Mouse (Mus musculus) heart, postnatal 36 days (tissue): ENCODE data around the gene Carnmt1. TPM values are rescaled to one million over a fixed set of nuclear protein-coding genes. Genes with fewer than 3 reads are reported as not detected.
A peak's percentile ranks its signal among the peaks of the same experiment; 100 is the strongest.

ENCODE experiments used
- DNase-seq, 2 experiments: peaks; one replicate each; pipeline ENCODE4 v3.0.0; 2021 to 2022
- intact Hi-C: fragments of 180-260 bp; cut with DNase I; formaldehyde crosslinking; loops from one replicate; pipeline ENCODE4 v1.15.1; 2025
- total RNA-seq, 2 experiments: library from RNA; stranded (reverse); gene quantifications; 2 replicates each; pipeline ENCODE4 v1.2.3; 2021

The Carnmt1 gene
- total RNA-seq, 2 experiments from 2014 or later = 32.2 to 35.5 TPM

DNA sequence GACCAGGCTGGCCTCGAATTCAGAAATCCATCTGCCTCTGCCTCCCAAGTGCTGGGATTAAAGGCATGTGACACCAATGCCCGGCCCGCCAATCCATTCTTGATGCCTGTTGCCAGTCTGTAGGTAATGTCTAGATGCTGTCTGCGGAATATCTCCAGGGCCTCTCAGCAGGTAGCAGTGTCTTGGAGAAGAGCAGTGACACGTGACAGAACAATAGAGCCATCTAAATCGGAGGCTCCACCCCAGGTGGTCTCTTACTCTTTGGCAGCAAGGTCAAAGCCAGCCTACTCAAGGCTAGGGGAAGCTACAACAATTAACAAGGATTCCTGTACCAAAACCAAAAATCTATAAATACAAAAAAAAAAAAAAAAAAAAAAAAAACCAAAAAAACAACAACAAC lies 40.3 kb downstream of the Carnmt1 start:
- DNase-seq = no peak
- intact Hi-C loops = loop anchor here (5.0 kb wide), 1 partner anchor 69 kb away; no protein-coding TSS in a partner anchor

DNA sequence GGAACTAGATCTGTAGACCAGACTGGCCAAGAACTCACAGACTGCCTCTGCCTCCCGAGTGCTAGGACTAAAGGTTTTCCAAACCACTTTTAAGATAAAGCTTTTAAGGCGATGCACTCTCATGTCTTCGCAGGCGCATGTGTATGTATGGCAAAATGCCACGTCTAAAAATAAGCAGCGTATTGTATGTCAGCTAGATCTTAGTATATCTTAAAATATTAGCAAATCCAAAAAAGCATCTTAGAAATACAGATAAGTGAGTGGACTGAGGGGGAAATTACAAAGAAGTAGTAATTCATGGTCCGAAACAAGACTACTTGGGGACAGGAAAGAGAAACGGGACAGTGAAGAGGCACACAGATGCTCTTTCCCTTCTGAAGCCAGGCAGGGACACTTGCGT lies 41.0 kb downstream of the Carnmt1 start:
- DNase-seq = no peak
- intact Hi-C loops = loop anchor here (5.0 kb wide), 1 partner anchor 69 kb away; no protein-coding TSS in a partner anchor

DNA sequence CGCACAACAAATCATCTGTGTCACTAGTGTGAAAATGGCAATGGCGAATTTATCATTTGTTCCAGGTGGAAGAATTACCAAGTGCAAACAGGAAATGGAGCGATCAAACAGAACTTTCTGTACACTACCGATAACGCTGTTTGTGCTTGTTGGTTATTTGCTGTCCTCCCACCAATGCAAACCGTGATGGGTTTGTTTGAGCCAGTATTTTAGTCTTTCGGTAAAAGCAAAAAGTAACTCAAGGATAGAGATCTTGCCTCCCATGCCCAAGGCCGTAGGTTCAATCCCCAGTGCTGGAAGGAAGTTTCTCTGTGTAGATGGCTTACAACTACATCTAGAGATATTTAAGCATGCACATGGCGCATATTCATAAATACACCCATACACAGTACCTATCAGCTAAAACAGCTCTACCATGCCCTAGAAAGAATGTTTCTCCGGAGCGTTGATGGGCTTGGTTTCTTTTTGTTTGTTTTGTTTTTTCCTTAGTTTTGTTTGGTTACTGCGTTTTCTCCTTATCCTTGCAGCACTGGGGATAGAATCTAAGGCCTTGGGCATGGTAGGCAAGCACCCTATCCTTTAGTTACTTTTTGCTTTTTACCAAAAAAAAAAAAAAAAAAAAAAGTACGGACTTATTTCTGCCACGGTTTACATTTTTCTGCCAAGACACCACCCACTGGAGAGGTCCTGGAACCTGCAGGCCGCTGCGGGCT lies 41.7 kb downstream of the Carnmt1 start:
- DNase-seq = no peak
- intact Hi-C loops = loop anchor here (5.0 kb wide), 1 partner anchor 70 kb away; no protein-coding TSS in a partner anchor

DNA sequence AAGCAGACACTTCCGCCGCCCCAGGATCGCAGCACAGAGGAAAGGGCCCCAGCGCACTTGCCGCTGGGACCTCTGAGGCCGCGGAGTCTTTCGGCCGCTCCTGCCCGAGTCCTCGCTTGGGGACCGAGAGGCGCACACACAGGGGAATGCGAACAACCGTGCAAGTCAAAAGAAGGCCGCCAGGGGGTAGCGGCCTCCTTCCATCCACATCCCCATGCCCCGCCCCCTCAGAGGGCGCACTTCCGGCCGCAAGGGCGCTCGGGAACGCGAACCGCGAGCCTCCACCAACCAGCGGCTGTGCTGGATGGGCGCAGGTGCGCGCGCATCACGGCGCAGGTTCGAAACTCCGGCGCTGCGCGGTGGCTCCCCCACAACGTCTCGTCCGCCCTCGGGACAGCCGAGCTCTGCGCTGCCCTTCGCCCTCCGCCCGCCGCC lies 42.3 kb downstream of the Carnmt1 start, which contains the start of gene D030056L22Rik:
Gene D030056L22Rik (plus strand): TSS at position 328 of the 435 bp plus-strand sequence.
- peak; percentile 98 for DNase-seq
- intact Hi-C loops = loop anchor here (5.0 kb wide), 1 partner anchor 71 kb away; no protein-coding TSS in a partner anchor

DNA sequence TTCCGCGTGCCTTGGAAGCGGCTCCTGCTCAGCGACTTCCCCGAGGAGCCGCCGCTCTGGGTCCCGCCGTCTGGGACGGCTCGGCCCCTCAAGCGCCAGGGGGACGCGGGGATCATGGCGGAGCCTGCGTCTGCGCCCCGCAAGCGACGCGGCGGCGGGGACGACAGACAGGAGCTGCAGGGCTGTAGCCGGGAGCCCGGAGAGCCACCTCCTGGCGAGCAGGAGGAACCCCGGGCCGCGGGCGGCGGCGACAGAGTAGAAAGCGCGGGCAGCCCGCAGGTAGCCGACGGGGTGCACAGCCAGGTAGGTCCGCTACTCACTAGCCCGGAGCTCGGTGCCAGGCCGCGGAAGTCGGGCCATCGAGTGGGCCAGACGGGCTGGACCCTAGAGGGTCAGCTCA lies 42.8 kb downstream of the Carnmt1 start:
- peak in 1 of 2 experiments; percentile 43 for DNase-seq
- intact Hi-C loops = loop anchor here (5.0 kb wide), 1 partner anchor 71 kb away; no protein-coding TSS in a partner anchor

DNA sequence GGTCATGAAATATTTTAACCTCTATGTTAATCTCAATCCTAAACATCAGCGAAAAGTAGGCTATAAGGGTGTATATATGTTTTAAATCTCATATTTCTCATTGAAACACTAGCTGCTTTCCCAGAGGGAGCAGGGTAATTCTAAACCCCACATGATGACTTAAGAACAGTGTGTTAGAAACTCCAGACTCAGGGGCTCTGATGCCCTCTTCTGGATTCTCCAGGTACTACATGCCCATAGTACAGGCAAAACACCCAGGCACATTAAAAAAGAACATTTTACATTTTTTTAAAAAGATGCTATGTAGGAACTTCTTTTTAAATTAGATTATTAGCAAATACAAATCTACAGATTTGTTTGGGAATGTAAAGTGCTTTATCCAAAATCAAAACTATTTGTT lies 45.8 kb downstream of the Carnmt1 start:
- DNase-seq = peak; percentile 66 to 74
- intact Hi-C loops = loop anchor here (5.0 kb wide), 1 partner anchor 116 kb away; no protein-coding TSS in a partner anchor

DNA sequence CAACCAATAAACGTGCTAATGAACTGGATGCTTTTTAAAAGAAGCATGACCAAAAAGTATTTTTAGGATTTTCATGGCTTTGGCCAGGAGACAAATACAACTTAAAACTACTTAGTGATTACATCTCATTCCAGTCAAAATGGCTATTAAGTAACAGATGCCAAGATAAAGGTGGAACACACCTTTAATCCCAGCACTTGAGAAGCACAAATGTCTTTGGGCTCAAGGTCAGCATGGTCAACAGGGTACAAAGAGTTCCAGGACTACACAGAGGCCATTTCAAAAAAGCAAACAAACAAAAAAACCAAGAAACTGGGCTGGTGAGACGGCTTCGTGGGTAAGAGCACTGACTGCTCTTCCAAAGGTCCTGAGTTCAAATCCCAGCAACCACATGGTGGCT lies 49.8 kb downstream of the Carnmt1 start:
- no peak for DNase-seq
- intact Hi-C loops = no loop called here

DNA sequence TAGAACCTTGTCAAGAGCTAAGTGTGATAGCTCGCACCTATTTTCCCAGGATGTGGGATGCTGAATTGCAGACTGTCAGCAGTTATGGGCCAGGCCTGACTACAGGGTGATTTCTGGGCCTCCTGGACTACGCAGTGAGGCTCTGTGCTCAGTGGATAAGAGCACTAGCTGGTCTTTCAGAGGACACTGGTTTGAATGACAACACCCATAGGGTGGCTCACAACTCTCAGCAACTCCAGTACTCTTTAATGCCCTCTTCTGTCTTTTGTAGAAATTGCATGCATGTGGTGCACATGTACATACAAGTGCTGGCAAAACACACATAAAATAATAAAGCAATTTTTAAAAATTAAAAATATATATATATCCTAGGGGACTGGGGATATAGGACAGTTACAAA lies 54.6 kb downstream of the Carnmt1 start:
- intact Hi-C loops = no loop called here
- no peak for DNase-seq

DNA sequence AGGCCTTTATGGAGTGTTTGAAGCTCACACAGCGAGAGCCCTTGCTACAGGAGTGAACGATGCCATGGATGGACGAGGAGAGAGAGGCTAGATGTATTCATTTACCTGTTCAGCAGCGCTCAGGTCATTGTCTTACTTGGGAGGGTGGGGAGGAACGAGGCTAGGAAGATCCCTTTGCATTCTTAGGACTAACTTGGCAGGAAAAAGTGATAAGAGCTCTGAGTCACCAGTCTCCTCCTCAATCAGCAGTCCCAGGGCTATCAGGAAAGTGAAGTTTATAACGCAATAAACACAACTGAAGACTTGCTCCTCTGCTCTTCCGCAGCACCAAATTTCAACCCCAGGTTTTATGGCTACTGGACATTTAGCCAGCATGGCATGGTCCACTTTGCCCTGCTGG lies 59.7 kb downstream of the Carnmt1 start:
- intact Hi-C loops = no loop called here
- no peak for DNase-seq

DNA sequence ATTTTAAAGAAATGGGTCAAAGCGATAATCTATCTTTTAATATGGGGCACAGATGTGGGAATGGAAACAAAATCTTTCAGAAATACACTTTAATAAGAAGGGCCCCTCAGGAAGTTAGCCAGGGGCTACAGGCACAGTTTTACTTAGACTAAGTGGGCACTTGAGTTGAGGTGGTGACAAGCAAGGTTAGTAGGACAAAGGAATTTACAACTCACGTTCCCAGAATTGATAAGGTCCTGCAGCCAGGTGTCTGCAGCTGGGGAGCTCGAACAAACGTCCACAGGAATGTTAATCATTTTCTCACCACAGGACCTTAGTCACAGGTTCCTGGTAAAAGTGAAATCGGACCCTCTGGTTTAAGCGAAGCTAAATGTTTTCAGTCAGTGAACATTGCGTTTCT lies 60.5 kb downstream of the Carnmt1 start:
- intact Hi-C loops = no loop called here
- no peak for DNase-seq

DNA sequence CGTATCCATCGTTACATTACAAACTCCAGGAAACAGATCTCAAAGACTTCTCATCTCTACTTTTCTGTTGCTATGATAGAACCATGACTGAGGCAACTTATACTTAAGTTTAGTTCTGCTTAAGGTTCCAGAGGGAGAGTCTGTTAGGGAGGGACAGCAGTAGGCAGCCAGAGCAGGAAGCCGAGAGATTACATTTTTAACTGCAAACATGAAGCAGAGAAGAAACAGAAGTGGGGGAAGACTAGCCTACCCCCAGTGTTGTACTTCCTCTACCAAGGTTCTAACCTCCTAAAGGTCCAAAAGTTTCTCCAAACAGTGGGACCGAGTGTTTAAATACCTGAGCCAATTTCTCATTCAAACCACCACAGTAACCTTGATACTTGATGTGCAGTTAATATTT lies 65.3 kb downstream of the Carnmt1 start:
- intact Hi-C loops = no loop called here
- DNase-seq = no peak

DNA sequence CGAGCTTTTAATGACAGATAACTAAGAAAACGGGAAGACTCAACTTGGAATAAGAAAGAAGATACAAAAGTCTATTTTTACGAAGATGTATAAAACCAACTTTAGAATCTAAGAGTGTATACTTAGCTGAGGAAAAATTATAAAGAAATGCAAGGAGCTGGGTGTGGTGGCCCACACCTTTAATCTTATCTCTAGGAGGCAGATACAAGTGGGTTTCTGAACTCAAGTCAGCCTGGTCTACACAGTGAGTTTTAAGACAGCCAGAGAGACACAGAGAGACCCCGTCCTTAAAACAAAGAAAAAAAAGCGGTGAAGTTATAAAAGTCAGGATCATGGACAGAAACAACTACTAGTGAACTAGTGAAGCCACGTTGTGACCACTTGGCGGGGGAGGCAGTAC lies 68.6 kb downstream of the Carnmt1 start:
- DNase-seq = no peak

DNA sequence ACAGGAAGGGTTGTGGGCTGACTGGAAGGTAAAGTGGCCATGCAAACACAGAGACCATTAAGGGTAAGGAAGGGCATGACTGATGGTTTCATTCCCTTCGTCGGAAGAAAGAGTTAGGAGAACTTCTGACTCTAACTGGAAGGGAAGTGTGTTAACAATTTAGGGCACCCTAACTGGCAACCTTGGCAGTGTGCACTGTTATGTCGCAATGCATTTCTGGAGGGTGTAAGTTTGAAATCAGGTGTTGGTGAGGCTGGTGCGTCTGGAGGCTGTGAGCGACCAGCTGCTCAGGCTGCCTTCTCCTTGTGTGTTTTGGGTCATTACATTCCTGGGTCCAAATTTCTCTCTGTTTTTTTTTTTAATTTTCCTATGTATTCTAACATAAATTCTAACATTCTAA lies 73.4 kb downstream of the Carnmt1 start:
- intact Hi-C loops = no loop called here
- DNase-seq = no peak

More for the DNA sequence above, 68.6 kb downstream of the Carnmt1 start:
- intact Hi-C loops = no loop called here

DNA sequence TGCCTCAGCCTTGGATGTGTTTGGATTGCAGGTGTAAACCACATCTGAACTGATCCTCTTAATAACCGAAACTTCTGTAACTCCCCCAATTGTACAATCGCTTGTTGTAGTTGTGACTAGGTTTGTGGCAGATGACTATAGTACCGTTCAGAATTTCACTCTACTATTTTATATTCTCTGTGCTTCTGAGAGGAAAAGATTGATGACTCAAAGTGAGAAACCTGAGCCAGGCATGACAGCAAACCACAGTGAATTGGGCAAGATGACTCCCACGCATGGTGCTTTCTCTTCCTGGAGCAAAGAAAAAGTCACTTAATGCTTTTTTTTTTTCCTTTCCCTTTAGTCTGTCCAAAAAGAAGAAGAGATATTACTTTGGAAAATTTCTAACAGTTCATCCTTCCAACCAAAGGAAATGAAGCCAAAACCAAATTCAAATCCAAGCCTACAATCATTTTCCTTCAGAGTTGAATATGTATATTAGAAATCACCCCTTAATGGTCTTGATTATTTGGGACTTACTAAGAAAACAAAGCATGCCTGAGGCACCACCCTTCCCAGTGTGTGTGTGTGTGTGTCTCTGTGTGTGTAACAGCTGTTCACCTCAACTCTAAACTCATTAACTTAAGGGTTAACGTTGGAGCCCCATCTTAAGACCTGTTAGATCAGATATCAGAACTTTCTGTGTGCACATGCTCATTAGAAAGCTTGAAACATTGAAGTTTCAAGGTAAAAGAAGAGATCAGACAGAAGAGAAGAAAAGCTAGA lies 76.2 kb downstream of the Carnmt1 start:
- no peak for DNase-seq
- intact Hi-C loops = no loop called here

DNA sequence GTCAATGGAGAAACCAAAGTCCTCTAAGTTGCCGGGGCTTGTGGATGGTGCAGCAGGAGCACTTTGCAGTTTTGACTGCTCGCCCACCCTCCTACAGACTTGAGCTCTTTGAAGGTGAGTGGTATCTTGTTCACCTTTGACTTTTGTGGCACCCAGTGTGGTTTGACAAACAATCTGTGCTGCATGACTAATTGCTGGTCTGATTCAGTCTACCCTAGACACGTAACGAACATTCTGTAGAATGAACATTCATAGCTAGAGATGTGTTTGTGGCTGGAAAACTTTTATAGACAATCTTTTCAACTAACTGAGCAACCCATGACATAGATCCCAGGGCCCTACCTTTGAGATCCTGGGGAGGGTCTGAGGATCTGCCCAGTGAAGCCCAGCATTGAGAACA lies 76.8 kb downstream of the Carnmt1 start:
- no peak for DNase-seq
- intact Hi-C loops = no loop called here

DNA sequence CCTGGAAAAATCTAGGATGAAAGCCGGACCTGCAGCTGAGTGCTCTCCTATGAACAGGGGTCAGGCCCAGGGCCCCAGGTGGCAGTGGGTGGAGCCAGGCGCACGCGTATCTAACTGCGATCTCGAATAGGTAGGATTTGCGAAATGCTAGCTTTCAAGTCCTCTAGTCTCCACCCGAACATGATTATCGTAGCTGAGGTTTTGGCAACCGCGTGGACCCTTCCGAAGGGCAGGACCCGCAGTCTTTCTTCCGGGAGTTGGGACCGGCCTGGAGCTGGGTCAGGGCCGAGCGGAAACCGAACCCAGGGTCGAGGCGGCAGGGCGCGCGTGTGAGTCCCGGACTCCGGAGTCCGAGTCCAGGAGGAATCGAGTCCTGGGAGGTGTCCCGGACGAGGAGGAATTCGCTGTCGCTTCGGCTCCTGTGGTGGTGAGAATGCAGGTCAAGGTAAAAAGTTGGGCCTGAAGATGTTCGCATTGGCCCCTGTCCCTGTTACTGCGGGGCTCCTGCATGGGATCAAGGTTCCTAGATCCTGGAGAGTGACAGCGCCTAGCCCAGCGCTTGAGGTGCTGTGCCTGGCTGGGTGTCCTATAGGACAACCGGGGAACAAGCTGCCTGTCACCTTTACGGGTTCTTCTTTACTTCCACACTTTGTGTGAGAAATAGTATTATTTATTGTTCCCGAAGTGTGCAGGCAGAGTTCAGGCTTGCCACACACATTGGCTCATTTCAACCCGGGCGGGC lies 79.2 kb downstream of the Carnmt1 start, which contains the start of gene Trpm6:
Gene Trpm6 (plus strand): TSS at position 386 of the 742 bp plus-strand sequence.
- peak in 1 of 2 experiments; percentile 4 for DNase-seq
- intact Hi-C loops = no loop called here

Other genes with a start within 250 kb of the Carnmt1 start
- 10 to 100 TPM; 37.8 to 42.5 TPM for gene Ostf1, start 38.9 kb upstream of the Carnmt1 start, total RNA-seq
- 1 to 10 TPM; 2.6 to 3.0 TPM for gene Nmrk1, start 38.8 kb upstream of the Carnmt1 start, total RNA-seq
- 10 to 100 TPM in 1 of 2 experiments, 1 to 10 TPM in 1; 8.6 to 11.1 TPM for gene D030056L22Rik, start 42.4 kb downstream of the Carnmt1 start, total RNA-seq
- gene Trpm6, start 79.2 kb downstream of the Carnmt1 start, total RNA-seq = under 1 TPM; 0.11 TPM